Comparison of ENCODE assay signal across 8 mouse cellular contexts in genomic region chr1:179546551-179546917, GRCm38 (mm10). TPM values are rescaled to one million over a fixed set of nuclear protein-coding genes. Genes with fewer than 3 reads are reported as not detected.
DNase-seq lines count a peak whose midpoint lies in the region; ATAC-seq and TF ChIP-seq lines count a peak whose summit lies in the region.

No protein-coding gene starts in this region.

- peaks cover 20% of the 10 kb centered on the region for H3K4me1 ChIP-seq in limb, embryonic 12.5 days (replicated peaks)
- H3K4me1 ChIP-seq in small intestine, adult 2 months (ENCODE audit: control insufficient read depth, insufficient read depth, insufficient read length, low read length) = peaks cover 6% of the 10 kb centered on the region; the same call in 1 of the 2 replicates

- H3K9me3 ChIP-seq in limb, embryonic 12.5 days = no peaks in the 10 kb centered on the region

- H3K4me3 ChIP-seq in gastrocnemius, adult 2 months = peak overlapping the region; percentile 98
- peak overlapping the region; percentile 80 for H3K4me3 ChIP-seq in limb, embryonic 12.5 days (replicated peaks)
- H3K4me3 ChIP-seq in small intestine, adult 2 months (ENCODE audit: low read depth, low read length) = peak overlapping the region; percentile 77

- no peak for DNase-seq in gastrocnemius, adult 2 months
- no peak for DNase-seq in gastrocnemius, postnatal 10 days
- peak; percentile 87 for DNase-seq in thymus, postnatal 14 days
- DNase-seq in thymus, postnatal 36 days = no peak
- no peak for DNase-seq in urinary bladder, adult 2 months (ENCODE audit: low spot score)
- DNase-seq in kidney, postnatal 25 days = no peak

- peak overlapping the region; percentile 81 for H3K9ac ChIP-seq in limb, embryonic 12.5 days (replicated peaks)

- intact Hi-C loops in gastrocnemius, adult 2 months (cut with DNase I) = loop anchor here (2.0 kb wide), 1 partner anchor 76 kb away; no protein-coding TSS in a partner anchor

- ATAC-seq in limb, embryonic 12.5 days (ENCODE audit: insufficient number of reproducible peaks, insufficient read depth, low FRiP score, low TSS enrichment, low read depth) = peak; percentile 86

- WGBS in limb, embryonic 12.5 days = under 1% methylated on average over 44 of the region's 44 CpGs
- under 1% methylated on average over 44 of the region's 44 CpGs for WGBS in small intestine, adult 2 months

- no peaks in the 10 kb centered on the region for H3K27me3 ChIP-seq in limb, embryonic 12.5 days
- no peaks in the 10 kb centered on the region for H3K27me3 ChIP-seq in small intestine, adult 2 months (ENCODE audit: control insufficient read depth, insufficient read depth, low read length)

- peaks cover 5% of the 10 kb centered on the region; the same call in 1 of the 2 replicates for H3K36me3 ChIP-seq in limb, embryonic 12.5 days
- peaks cover 3% of the 10 kb centered on the region for H3K36me3 ChIP-seq in small intestine, adult 2 months (ENCODE audit: control insufficient read depth, insufficient read depth, low read length)

- TF ChIP-seq CTCF in gastrocnemius, adult 2 months (IDR thresholded peaks at IDR 0.05) = 0 out of 2 replicates have a peak, but pooled peaks have one; percentile 4
- no peak for TF ChIP-seq CTCF in small intestine, adult 2 months (IDR thresholded peaks at IDR 0.05; ENCODE audit: extremely low read depth, insufficient read length, insufficient replicate concordance, low read depth, low read length)

- H3K4me2 ChIP-seq in limb, embryonic 12.5 days = peak overlapping the region; percentile 65

- no peak for TF ChIP-seq POLR2A in small intestine, adult 2 months (IDR thresholded peaks at IDR 0.05; ENCODE audit: low read depth, low read length)

- peak overlapping the region; percentile 99 for H3K27ac ChIP-seq in gastrocnemius, adult 2 months
- H3K27ac ChIP-seq in limb, embryonic 12.5 days = peak overlapping the region; percentile 93
- H3K27ac ChIP-seq in small intestine, adult 2 months (ENCODE audit: insufficient read depth, low read depth, low read length) = peak overlapping the region; percentile 64

RNA-seq across cellular contexts. Expression of gene Cnst, which starts 0.4 kb away (rescaled TPM):
- 10 to 100 TPM; 34.7 to 40.0 TPM for total RNA-seq in gastrocnemius, adult 2 months (2021)
- total RNA-seq in gastrocnemius, postnatal 10 days (2021) = 10 to 100 TPM; 33.8 to 35.9 TPM
- polyA plus RNA-seq in limb, embryonic 12.5 days (2016; fragmentation: Nextera tagmentation; extraction: Ambion mirVana) = 19.9 and 21.4 TPM in 2 replicates
- polyA plus RNA-seq in small intestine, adult 2 months (2012; rRNA removed) = 7.8 and 12.7 TPM in 2 replicates
- 20.8 and 21.6 TPM in 2 replicates for polyA plus RNA-seq in urinary bladder, adult 2 months (2012; rRNA removed)

RNA-seq across cellular contexts. Expression of gene Tfb2m, which starts 0.5 kb away (rescaled TPM):
- 10 to 100 TPM; 39.8 to 41.5 TPM for total RNA-seq in gastrocnemius, adult 2 months (2021)
- total RNA-seq in gastrocnemius, postnatal 10 days (2021) = 10 to 100 TPM; 22.2 to 25.9 TPM
- 27.0 and 28.4 TPM in 2 replicates for polyA plus RNA-seq in limb, embryonic 12.5 days (2016; fragmentation: Nextera tagmentation; extraction: Ambion mirVana)
- 2.1 and 2.7 TPM in 2 replicates for polyA plus RNA-seq in small intestine, adult 2 months (2012; rRNA removed)
- polyA plus RNA-seq in urinary bladder, adult 2 months (2012; rRNA removed) = 27.3 and 30.4 TPM in 2 replicates

RNA-seq across cellular contexts. Expression of gene Smyd3, which starts 28.7 kb away (rescaled TPM):
- 1 to 10 TPM; 5.1 to 5.8 TPM for total RNA-seq in gastrocnemius, adult 2 months (2021)
- 1 to 10 TPM; 5.8 to 6.1 TPM for total RNA-seq in gastrocnemius, postnatal 10 days (2021)
- 26.5 and 26.6 TPM in 2 replicates for polyA plus RNA-seq in limb, embryonic 12.5 days (2016; fragmentation: Nextera tagmentation; extraction: Ambion mirVana)
- 0.84 and 1.1 TPM in 2 replicates for polyA plus RNA-seq in small intestine, adult 2 months (2012; rRNA removed)
- polyA plus RNA-seq in urinary bladder, adult 2 months (2012; rRNA removed) = 7.9 and 9.8 TPM in 2 replicates
